Mouse (Mus musculus) ES-E14 (cell line): ENCODE results near the gene Cdkl4. TPM values are rescaled to one million over a fixed set of nuclear protein-coding genes. Genes with fewer than 3 reads are reported as not detected.
A peak's percentile ranks its signal among the peaks of the same experiment; 100 is the strongest.

Experiments used
- DNase-seq: peaks from one replicate; pipeline ENCODE4 v3.0.0-alpha.2; 2013; ENCODE audit warnings: low read depth, low spot score
- H3K27ac ChIP-seq: 2 replicates; pipeline ENCODE4 v1.5.1; 2012; ENCODE audit warnings: low read depth, mild to moderate bottlenecking, low read length, moderate library complexity, mixed read lengths; ENCODE audit not compliant: poor library complexity, insufficient read depth, severe bottlenecking
- H3K36me3 ChIP-seq: 2 replicates; pipeline ENCODE4 v1.6.1; 2012; ENCODE audit warnings: mild to moderate bottlenecking, low read length, moderate library complexity, mixed read lengths; ENCODE audit not compliant: control insufficient read depth, poor library complexity, insufficient read depth, severe bottlenecking
- H3K4me1 ChIP-seq, 2 experiments: fragments of 150-350 bp in 1 of 2; sonication (generic) in 1 of 2; 2 replicates each; pipeline ENCODE4 v1.6.1; 2012; ENCODE audit warnings: low read length in 2 of 2, mild to moderate bottlenecking in 1 of 2, mixed read lengths in 1 of 2; ENCODE audit not compliant: control insufficient read depth in 2 of 2, insufficient read depth in 2 of 2, poor library complexity in 1 of 2
- H3K4me3 ChIP-seq, 2 experiments: fragments of 150-350 bp in 1 of 2; sonication (generic) in 1 of 2; 2 replicates each; pipeline ENCODE4 v1.5.1; 2012; ENCODE audit warnings: low read length in 2 of 2, low read depth in 1 of 2, mild to moderate bottlenecking in 1 of 2, mixed read lengths in 1 of 2; ENCODE audit not compliant: insufficient read depth in 1 of 2, poor library complexity in 1 of 2, severe bottlenecking in 1 of 2
- H3K9ac ChIP-seq: 2 replicates; pipeline ENCODE4 v1.6.1; 2012; ENCODE audit warnings: low read depth, mild to moderate bottlenecking, low read length, mixed read lengths; ENCODE audit not compliant: poor library complexity, insufficient read depth, severe bottlenecking
- H3K9me3 ChIP-seq: fragments of 150-350 bp; sonication (generic); 2 replicates; pipeline ENCODE4 v1.6.1; 2012; ENCODE audit warnings: low read depth, mild to moderate bottlenecking, low read length; ENCODE audit not compliant: control insufficient read depth, insufficient read depth
- CHD2 ChIP-seq: IDR thresholded peaks from 2 replicates; pipeline ENCODE4 v1.6.1; 2014; ENCODE audit warnings: mild to moderate bottlenecking, low read depth, low read length, inconsistent platforms
- HCFC1 ChIP-seq: IDR thresholded peaks from 2 replicates; pipeline ENCODE4 v1.6.1; 2012; ENCODE audit warnings: low read length, inconsistent platforms, borderline replicate concordance; ENCODE audit not compliant: insufficient read depth
- MAFK ChIP-seq: IDR thresholded peaks from 2 replicates; pipeline ENCODE4 v1.6.1; 2014; ENCODE audit warnings: mild to moderate bottlenecking, low read depth, low read length, inconsistent platforms; ENCODE audit not compliant: insufficient read depth
- ZC3H11A ChIP-seq: IDR thresholded peaks from 2 replicates; pipeline ENCODE4 v1.6.1; 2012; ENCODE audit warnings: low read depth, mild to moderate bottlenecking, inconsistent platforms, low read length, borderline replicate concordance
- ZNF384 ChIP-seq: IDR thresholded peaks from 2 replicates; pipeline ENCODE4 v1.6.1; 2012; ENCODE audit warnings: low read depth, low read length, inconsistent platforms
- in situ Hi-C, 2 experiments: fragments of 600-800 bp; cut with MboI; formaldehyde crosslinking; loops; one replicate each; pipeline ENCODE4 v1.15.1; 2025; ENCODE audit warnings: low sequenced_read_pairs in 2 of 2, inconsistent platforms in 1 of 2; ENCODE audit not compliant: unreplicated experiment in 2 of 2
- total RNA-seq: library from RNA; depleted of rRNA; stranded (reverse); fragments of 300-350 nt; gene quantifications from 2 replicates; pipeline ENCODE4 v1.2.3, GENCODE M21; 2012

The Cdkl4 gene
- total RNA-seq, 1 experiment = 0.49 TPM

GRCm38 (mm10) chr17:80490166-80490565, 87.4 kb downstream of the Cdkl4 start:
- in situ Hi-C loops = no loop called here
- H3K27ac ChIP-seq = no peak overlapping the region
- TF ChIP-seq ZNF384 (no peak), CHD2 (no peak), ZC3H11A (no peak), HCFC1 (no peak), MAFK (no peak)

GRCm38 (mm10) chr17:80488918-80489317, 88.7 kb downstream of the Cdkl4 start:
- DNase-seq = no peak
- Histone ChIP-seq H3K36me3 (no peaks in the 10 kb centered on the region), H3K4me1 (peaks cover 2 to 3% of the 10 kb centered on the region in 2 experiments; a peak in 2 of 4 replicates), H3K9me3 (no peaks in the 10 kb centered on the region), H3K4me3 (no peak overlapping the region), H3K9ac (no peak overlapping the region), H3K27ac (no peak overlapping the region)
- in situ Hi-C loops = no loop called here
- no peak for TF ChIP-seq HCFC1
- no peak for TF ChIP-seq ZC3H11A

More at GRCm38 (mm10) chr17:80490166-80490565, 87.4 kb downstream of the Cdkl4 start:
- peaks cover 2 to 3% of the 10 kb centered on the region in 2 experiments; a peak in 2 of 4 replicates for H3K4me1 ChIP-seq
- H3K9me3 ChIP-seq = no peaks in the 10 kb centered on the region
- no peak overlapping the region for H3K4me3 ChIP-seq
- no peaks in the 10 kb centered on the region for H3K36me3 ChIP-seq
- no peak overlapping the region for H3K9ac ChIP-seq
- DNase-seq = no peak

DNA sequence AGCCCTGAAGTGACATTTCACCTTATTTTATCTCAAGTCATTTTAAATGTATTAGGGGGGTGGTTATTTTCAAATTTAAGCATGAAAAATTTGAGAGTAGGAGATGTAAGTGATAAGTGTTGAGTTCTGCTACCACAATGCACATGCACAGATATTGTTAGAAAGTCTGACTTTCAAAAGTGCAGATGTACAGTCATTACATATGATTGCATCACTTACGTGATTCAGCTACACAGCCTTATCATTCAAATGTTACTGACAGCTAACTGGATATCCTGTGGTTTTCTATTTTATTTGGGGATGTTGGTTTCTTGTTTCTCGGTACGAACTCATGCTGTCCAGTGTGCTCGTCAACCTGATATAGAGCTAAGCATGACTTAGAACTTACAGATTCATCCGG, 92.5 kb downstream of the Cdkl4 start:
- Histone ChIP-seq H3K9me3 (no peaks in the 10 kb centered on the region), H3K27ac (no peak overlapping the region), H3K4me3 (no peak overlapping the region), H3K36me3 (no peaks in the 10 kb centered on the region), H3K4me1 (peaks cover 3 to 7% of the 10 kb centered on the region in 2 experiments; a peak in 2 of 4 replicates), H3K9ac (no peak overlapping the region)
- no peak for TF ChIP-seq MAFK
- no peak for TF ChIP-seq HCFC1
- no peak for TF ChIP-seq ZC3H11A
- in situ Hi-C loops = no loop called here
- DNase-seq = no peak

DNA sequence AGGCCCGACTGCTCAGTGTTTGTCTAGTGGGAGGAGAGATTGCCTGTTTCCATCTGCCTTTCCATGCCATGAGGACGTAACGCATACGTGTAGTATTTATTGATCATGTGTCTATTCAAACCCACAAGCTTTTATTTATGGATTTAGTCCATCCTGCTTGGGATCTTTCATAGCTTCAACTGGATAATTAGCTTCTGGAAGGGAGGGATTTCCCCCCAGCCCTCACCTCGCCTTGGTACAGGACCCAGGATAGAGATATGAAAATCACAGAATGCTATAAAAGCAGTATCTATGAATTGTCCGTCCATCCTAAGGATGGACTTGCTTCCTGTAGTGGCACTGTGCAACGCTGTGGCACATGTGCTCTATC, 96.8 kb downstream of the Cdkl4 start:
- no peak for DNase-seq
- no peaks in the 10 kb centered on the region for H3K36me3 ChIP-seq
- no peak overlapping the region; the same call in 1 of the 2 replicates for H3K27ac ChIP-seq
- H3K4me3 ChIP-seq = peak overlapping the region; percentile 83 to 89; a peak in 3 of 4 replicates
- peaks cover 2 to 5% of the 10 kb centered on the region in 2 experiments; a peak in 2 of 4 replicates for H3K4me1 ChIP-seq
- in situ Hi-C loops = loop anchor here in 1 of 2 experiments (5.0 kb wide), 1 partner anchor 71 kb away; no protein-coding TSS in a partner anchor
- H3K9ac ChIP-seq = peak overlapping the region; percentile 96; the same call in 1 of the 2 replicates
- no peak for TF ChIP-seq MAFK
- no peak for TF ChIP-seq ZC3H11A
- no peak for TF ChIP-seq CHD2
- TF ChIP-seq ZNF384 = no peak
- no peak for TF ChIP-seq HCFC1
- H3K9me3 ChIP-seq = no peaks in the 10 kb centered on the region

DNA sequence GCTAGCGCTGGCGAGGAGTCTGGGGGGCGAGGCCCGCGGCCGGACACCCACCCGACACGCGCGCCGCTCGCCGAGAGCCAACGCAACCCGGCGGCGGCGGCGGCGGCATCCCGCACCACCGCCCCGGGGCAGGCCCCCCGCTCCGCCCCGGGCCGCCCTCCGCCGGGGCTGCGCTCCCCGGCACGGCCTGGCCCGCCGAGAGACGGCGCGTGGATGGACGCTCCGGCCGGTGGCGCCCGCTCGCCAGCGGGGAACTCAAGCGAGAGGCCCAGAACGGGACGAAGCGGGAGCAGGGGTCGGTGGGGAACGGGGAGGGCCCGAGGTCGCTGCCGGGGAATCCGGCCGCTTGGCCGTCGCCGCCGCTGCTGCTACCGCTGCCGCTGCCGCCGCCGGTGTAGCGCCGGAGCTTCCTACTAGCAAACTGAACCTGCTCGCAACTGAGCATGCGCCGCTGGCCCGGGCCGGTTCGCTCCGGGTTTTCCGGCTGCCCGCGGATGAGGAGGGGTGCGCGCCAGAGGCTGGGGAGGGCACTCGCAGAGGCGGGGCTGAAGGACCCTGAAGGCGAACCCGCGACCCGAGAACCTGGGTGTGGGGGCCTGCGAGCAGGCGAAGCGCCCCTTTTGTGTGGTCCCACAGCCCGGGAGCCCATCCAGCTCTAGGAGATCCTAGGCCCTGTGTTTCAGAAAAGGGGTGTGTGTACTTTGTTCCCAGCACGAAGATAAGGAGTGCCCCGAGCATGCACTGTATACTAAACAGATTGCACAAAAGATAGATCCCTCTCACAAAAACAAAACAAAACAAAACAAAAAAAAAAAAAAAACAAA, 97.4 kb downstream of the Cdkl4 start, which contains the start of gene Sos1:
Sos1 (minus strand) TSS at position 423 of the 824 bp plus-strand sequence.
- Histone ChIP-seq H3K27ac (peak within 1 kb of the TSS; percentile 83), H3K4me3 (peak within 1 kb of the TSS; percentile 84 to 89), H3K4me1 (peaks cover 2 to 5% of the 10 kb centered on the region in 2 experiments; a peak in 2 of 4 replicates), H3K36me3 (no peaks in the 10 kb centered on the region), H3K9me3 (no peaks in the 10 kb centered on the region), H3K9ac (peak within 1 kb of the TSS; percentile 96)
- DNase-seq = peak; percentile 88
- peak; percentile 78; the same call in 1 of the 2 replicates for TF ChIP-seq HCFC1
- no peak for TF ChIP-seq CHD2
- peak; percentile 42; the same call in 1 of the 2 replicates for TF ChIP-seq ZNF384
- in situ Hi-C loops = loop anchor here in 1 of 2 experiments (5.0 kb wide), 1 partner anchor 72 kb away; no protein-coding TSS in a partner anchor
